Mouse (Mus musculus): Measurements from ENCODE around the gene Itga7. TPM values are rescaled to one million over a fixed set of nuclear protein-coding genes. Genes with fewer than 3 reads are reported as not detected.

The Itga7 gene
- polyA plus RNA-seq, 1 experiment from 2014 or later = 1.7 TPM

GRCm38 (mm10) chr10:128915550-128915949, 18.1 kb upstream of the Itga7 start:
- Histone ChIP-seq H3K27ac (ENCODE audit: low read depth, low read length) (no peak overlapping the region), H3K4me1 (replicated peaks; ENCODE audit: control insufficient read depth, insufficient read depth, low read length) (0 out of 2 replicates have a peak, but pooled peaks cover 2% of the 10 kb centered on the region), H3K9me3 (ENCODE audit: control insufficient read depth, low read length) (no peaks in the 10 kb centered on the region), H3K27me3 (ENCODE audit: control insufficient read depth, insufficient read depth, low read length) (no peaks in the 10 kb centered on the region), H3K36me3 (ENCODE audit: control insufficient read depth, insufficient read depth, low read length) (no peaks in the 10 kb centered on the region), H3K4me3 (ENCODE audit: low read depth, low read length) (no peak overlapping the region), H3K4me2 (replicated peaks; ENCODE audit: low read depth, low read length) (no peak overlapping the region), H3K9ac (ENCODE audit: low read depth, low read length) (no peak overlapping the region)
- WGBS = 95% methylated on average over 2 of the region's 2 CpGs
- DNase-seq (ENCODE audit: low spot score) = no peak
- ATAC-seq (ENCODE audit: low FRiP score) = no peak

- Histone ChIP-seq H3K9ac (ENCODE audit: low read depth, low read length) (no peak overlapping the region), H3K36me3 (ENCODE audit: control insufficient read depth, insufficient read depth, low read length) (no peaks in the 10 kb centered on the region), H3K9me3 (ENCODE audit: control insufficient read depth, low read length) (no peaks in the 10 kb centered on the region), H3K4me1 (replicated peaks; ENCODE audit: control insufficient read depth, insufficient read depth, low read length) (0 out of 2 replicates have a peak, but pooled peaks cover 2% of the 10 kb centered on the region), H3K27ac (ENCODE audit: low read depth, low read length) (no peak overlapping the region), H3K27me3 (ENCODE audit: control insufficient read depth, insufficient read depth, low read length) (no peaks in the 10 kb centered on the region), H3K4me3 (ENCODE audit: low read depth, low read length) (no peak overlapping the region), H3K4me2 (replicated peaks; ENCODE audit: low read depth, low read length) (no peak overlapping the region)
- WGBS = 99% methylated on average over 3 of the region's 3 CpGs
- ATAC-seq (ENCODE audit: low FRiP score) = no peak
- DNase-seq (ENCODE audit: low spot score) = no peak
These were observed 17.0 kb upstream of the Itga7 start for GRCm38 (mm10) chr10:128916665-128917064.

- H3K27ac ChIP-seq (ENCODE audit: low read depth, low read length) = no peak overlapping the region
- DNase-seq (ENCODE audit: low spot score) (no peak), ATAC-seq (ENCODE audit: low FRiP score) (no peak)
- H3K27me3 ChIP-seq (ENCODE audit: control insufficient read depth, insufficient read depth, low read length) = no peaks in the 10 kb centered on the region
- H3K4me3 ChIP-seq (ENCODE audit: low read depth, low read length) = no peak overlapping the region
- 0 out of 2 replicates have a peak, but pooled peaks cover 4% of the 10 kb centered on the region for H3K4me1 ChIP-seq (replicated peaks; ENCODE audit: control insufficient read depth, insufficient read depth, low read length)
- no peak overlapping the region for H3K9ac ChIP-seq (ENCODE audit: low read depth, low read length)
- H3K9me3 ChIP-seq (ENCODE audit: control insufficient read depth, low read length) = no peaks in the 10 kb centered on the region
- H3K36me3 ChIP-seq (ENCODE audit: control insufficient read depth, insufficient read depth, low read length) = no peaks in the 10 kb centered on the region
- WGBS = 88% methylated on average over 6 of the region's 6 CpGs
- H3K4me2 ChIP-seq (replicated peaks; ENCODE audit: low read depth, low read length) = no peak overlapping the region
These were observed 16.2 kb upstream of the Itga7 start for GRCm38 (mm10) chr10:128917400-128917799.

- 73% methylated on average over 7 of the region's 7 CpGs for WGBS
- DNase-seq (ENCODE audit: low spot score) = no peak
- no peak overlapping the region for H3K9ac ChIP-seq (ENCODE audit: low read depth, low read length)
- no peaks in the 10 kb centered on the region for H3K9me3 ChIP-seq (ENCODE audit: control insufficient read depth, low read length)
- no peak overlapping the region for H3K4me2 ChIP-seq (replicated peaks; ENCODE audit: low read depth, low read length)
- H3K4me1 ChIP-seq (replicated peaks; ENCODE audit: control insufficient read depth, insufficient read depth, low read length) = 0 out of 2 replicates have a peak, but pooled peaks cover 4% of the 10 kb centered on the region
- H3K27me3 ChIP-seq (ENCODE audit: control insufficient read depth, insufficient read depth, low read length) = no peaks in the 10 kb centered on the region
- ATAC-seq (ENCODE audit: low FRiP score) = no peak
- no peak overlapping the region for H3K27ac ChIP-seq (ENCODE audit: low read depth, low read length)
- no peaks in the 10 kb centered on the region for H3K36me3 ChIP-seq (ENCODE audit: control insufficient read depth, insufficient read depth, low read length)
- H3K4me3 ChIP-seq (ENCODE audit: low read depth, low read length) = no peak overlapping the region
These were observed 15.4 kb upstream of the Itga7 start for GRCm38 (mm10) chr10:128918246-128918645.

GRCm38 (mm10) chr10:128919203-128919631, 14.4 kb upstream of the Itga7 start:
- Histone ChIP-seq H3K4me2 (replicated peaks; ENCODE audit: low read depth, low read length) (no peak overlapping the region), H3K27me3 (ENCODE audit: control insufficient read depth, insufficient read depth, low read length) (no peaks in the 10 kb centered on the region), H3K36me3 (ENCODE audit: control insufficient read depth, insufficient read depth, low read length) (no peaks in the 10 kb centered on the region), H3K4me3 (ENCODE audit: low read depth, low read length) (no peak overlapping the region), H3K9me3 (ENCODE audit: control insufficient read depth, low read length) (no peaks in the 10 kb centered on the region), H3K9ac (ENCODE audit: low read depth, low read length) (no peak overlapping the region), H3K4me1 (replicated peaks; ENCODE audit: control insufficient read depth, insufficient read depth, low read length) (peaks cover 2% of the 10 kb centered on the region; the same call in 1 of the 2 replicates), H3K27ac (ENCODE audit: low read depth, low read length) (no peak overlapping the region)
- WGBS = 13% methylated on average over 6 of the region's 6 CpGs
- ATAC-seq (ENCODE audit: low FRiP score) (0 out of 2 replicates have a peak, but pooled peaks have one; percentile 0), DNase-seq (ENCODE audit: low spot score) (no peak)

GRCm38 (mm10) chr10:128919966-128920365, 13.7 kb upstream of the Itga7 start:
- H3K4me3 ChIP-seq (ENCODE audit: low read depth, low read length) = no peak overlapping the region
- H3K27me3 ChIP-seq (ENCODE audit: control insufficient read depth, insufficient read depth, low read length) = no peaks in the 10 kb centered on the region
- ATAC-seq (ENCODE audit: low FRiP score) (no peak), DNase-seq (ENCODE audit: low spot score) (no peak)
- H3K4me1 ChIP-seq (replicated peaks; ENCODE audit: control insufficient read depth, insufficient read depth, low read length) = peaks cover 2% of the 10 kb centered on the region; the same call in 1 of the 2 replicates
- H3K9me3 ChIP-seq (ENCODE audit: control insufficient read depth, low read length) = no peaks in the 10 kb centered on the region
- no peak overlapping the region for H3K27ac ChIP-seq (ENCODE audit: low read depth, low read length)
- WGBS = 85% methylated on average over 7 of the region's 7 CpGs
- no peak overlapping the region for H3K9ac ChIP-seq (ENCODE audit: low read depth, low read length)
- H3K36me3 ChIP-seq (ENCODE audit: control insufficient read depth, insufficient read depth, low read length) = no peaks in the 10 kb centered on the region
- H3K4me2 ChIP-seq (replicated peaks; ENCODE audit: low read depth, low read length) = no peak overlapping the region

GRCm38 (mm10) chr10:128920736-128921161, 12.9 kb upstream of the Itga7 start:
- H3K9me3 ChIP-seq (ENCODE audit: control insufficient read depth, low read length) = no peaks in the 10 kb centered on the region
- H3K4me2 ChIP-seq (replicated peaks; ENCODE audit: low read depth, low read length) = no peak overlapping the region
- H3K4me3 ChIP-seq (ENCODE audit: low read depth, low read length) = no peak overlapping the region
- no peaks in the 10 kb centered on the region for H3K27me3 ChIP-seq (ENCODE audit: control insufficient read depth, insufficient read depth, low read length)
- H3K4me1 ChIP-seq (replicated peaks; ENCODE audit: control insufficient read depth, insufficient read depth, low read length) = peaks cover 2% of the 10 kb centered on the region; the same call in 1 of the 2 replicates
- no peaks in the 10 kb centered on the region for H3K36me3 ChIP-seq (ENCODE audit: control insufficient read depth, insufficient read depth, low read length)
- DNase-seq (ENCODE audit: low spot score) (no peak), ATAC-seq (ENCODE audit: low FRiP score) (no peak)
- no peak overlapping the region for H3K27ac ChIP-seq (ENCODE audit: low read depth, low read length)
- 74% methylated on average over 3 of the region's 3 CpGs for WGBS
- no peak overlapping the region for H3K9ac ChIP-seq (ENCODE audit: low read depth, low read length)

GRCm38 (mm10) chr10:128921251-128921650, 12.4 kb upstream of the Itga7 start:
- H3K9ac ChIP-seq (ENCODE audit: low read depth, low read length) = no peak overlapping the region
- WGBS = 59% methylated on average over 1 of the region's 1 CpGs
- peaks cover 2% of the 10 kb centered on the region; the same call in 1 of the 2 replicates for H3K4me1 ChIP-seq (replicated peaks; ENCODE audit: control insufficient read depth, insufficient read depth, low read length)
- no peak for DNase-seq (ENCODE audit: low spot score)
- H3K27ac ChIP-seq (ENCODE audit: low read depth, low read length) = no peak overlapping the region
- no peak for ATAC-seq (ENCODE audit: low FRiP score)
- H3K4me3 ChIP-seq (ENCODE audit: low read depth, low read length) = no peak overlapping the region
- no peak overlapping the region; the same call in 1 of the 2 replicates for H3K4me2 ChIP-seq (replicated peaks; ENCODE audit: low read depth, low read length)
- H3K27me3 ChIP-seq (ENCODE audit: control insufficient read depth, insufficient read depth, low read length) = no peaks in the 10 kb centered on the region
- no peaks in the 10 kb centered on the region for H3K9me3 ChIP-seq (ENCODE audit: control insufficient read depth, low read length)
- H3K36me3 ChIP-seq (ENCODE audit: control insufficient read depth, insufficient read depth, low read length) = no peaks in the 10 kb centered on the region
